Mouse (Mus musculus): ENCODE data around the gene Il13.

DNA sequence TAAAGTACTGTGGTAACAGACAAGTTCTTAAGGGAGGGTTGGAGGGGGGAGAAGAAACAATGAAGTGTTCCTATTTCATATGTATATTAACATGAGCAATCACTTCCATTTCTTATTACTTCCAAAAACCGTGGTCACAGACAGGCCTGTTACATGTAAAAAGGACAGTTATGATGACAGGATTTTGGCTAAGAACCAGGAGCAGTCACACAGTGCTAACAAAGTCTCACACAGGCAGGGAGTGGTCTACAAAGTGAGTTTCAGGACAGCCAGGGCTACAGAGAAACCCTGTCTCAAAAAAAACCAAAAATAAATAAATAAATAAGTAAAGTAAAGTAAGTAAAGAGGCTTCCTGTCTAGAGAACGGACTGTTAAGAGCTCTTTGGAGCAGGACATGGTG, 47.7 kb upstream of the Il13 start:
- TF ChIP-seq CTCF (IDR thresholded peaks at IDR 0.05) (no peak), EP300 (IDR thresholded peaks at IDR 0.05; ENCODE audit: insufficient read depth, low read depth, low read length) (no peak), POLR2A (IDR thresholded peaks at IDR 0.05; ENCODE audit: insufficient read depth, low read depth, low read length) (no peak)
